Mouse (Mus musculus) spleen, postnatal 14 days (tissue): ENCODE data around the gene Srsf3.
"Not testable (repeated sequence)": the region's sequence is repeated elsewhere in the genome, so short reads cannot be mapped to it uniquely, and the experiment has no call there.

Experiments used
- DNase-seq, 2 experiments: peaks; one replicate each; pipeline ENCODE4 v3.0.0; 2021 to 2022; ENCODE audit warnings: low spot score in 2 of 2

Srsf3 gene

DNA sequence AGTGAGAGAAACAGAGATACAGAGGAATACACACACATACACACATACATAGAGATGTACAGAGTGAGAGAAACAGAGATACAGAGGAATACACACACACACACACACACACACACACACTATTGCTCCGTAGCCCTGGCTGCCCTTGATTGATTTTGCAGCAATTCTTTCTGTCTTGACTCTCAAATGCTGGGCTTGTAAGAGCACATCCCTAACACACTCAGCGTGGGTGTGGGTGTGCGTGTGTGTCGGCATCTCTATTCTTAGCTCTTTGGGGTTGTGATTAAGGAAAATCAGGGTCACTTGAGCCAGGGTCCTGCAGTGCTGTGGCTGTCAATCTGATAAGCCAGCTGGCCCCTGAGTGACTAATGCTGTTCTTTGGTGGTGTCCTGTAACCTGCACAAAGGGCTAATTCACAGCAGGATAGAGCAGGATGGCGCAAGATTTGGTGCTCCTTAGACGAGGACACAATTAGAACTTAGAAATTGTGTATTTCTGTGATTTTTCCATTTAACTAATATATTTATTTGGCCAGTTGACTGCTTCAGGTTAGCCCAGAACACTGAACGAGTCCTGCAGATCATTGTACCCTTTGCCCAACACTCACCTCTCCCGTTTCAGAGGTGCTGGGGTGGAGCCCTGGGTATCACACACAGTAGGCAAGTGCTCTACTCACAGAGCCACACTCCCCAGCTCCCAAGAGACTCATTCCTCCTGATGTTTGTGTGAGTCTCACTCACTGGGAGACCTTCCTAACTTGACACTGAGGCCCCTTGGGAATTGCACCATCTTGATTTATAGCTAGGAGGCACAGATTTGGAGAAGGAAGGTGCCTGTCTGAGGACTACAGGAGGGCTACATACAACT is 30.9 kb downstream of the Srsf3 start:
- DNase-seq = no peak

DNA sequence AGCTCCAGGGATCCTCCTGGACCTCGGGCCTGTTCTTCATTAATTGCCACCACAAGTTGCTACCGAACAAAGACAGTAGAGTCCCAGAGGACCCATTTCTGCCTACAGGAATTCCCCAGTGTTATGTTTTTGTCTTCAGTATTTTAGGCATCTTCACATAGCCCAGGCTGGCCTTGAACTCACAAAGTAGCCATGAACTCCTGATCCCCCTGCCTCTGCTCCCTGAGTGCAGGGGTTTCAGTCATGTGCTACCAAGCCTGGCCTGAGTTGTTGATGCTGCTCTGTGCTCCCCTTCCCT is 31.5 kb downstream of the Srsf3 start:
- DNase-seq = no peak

DNA sequence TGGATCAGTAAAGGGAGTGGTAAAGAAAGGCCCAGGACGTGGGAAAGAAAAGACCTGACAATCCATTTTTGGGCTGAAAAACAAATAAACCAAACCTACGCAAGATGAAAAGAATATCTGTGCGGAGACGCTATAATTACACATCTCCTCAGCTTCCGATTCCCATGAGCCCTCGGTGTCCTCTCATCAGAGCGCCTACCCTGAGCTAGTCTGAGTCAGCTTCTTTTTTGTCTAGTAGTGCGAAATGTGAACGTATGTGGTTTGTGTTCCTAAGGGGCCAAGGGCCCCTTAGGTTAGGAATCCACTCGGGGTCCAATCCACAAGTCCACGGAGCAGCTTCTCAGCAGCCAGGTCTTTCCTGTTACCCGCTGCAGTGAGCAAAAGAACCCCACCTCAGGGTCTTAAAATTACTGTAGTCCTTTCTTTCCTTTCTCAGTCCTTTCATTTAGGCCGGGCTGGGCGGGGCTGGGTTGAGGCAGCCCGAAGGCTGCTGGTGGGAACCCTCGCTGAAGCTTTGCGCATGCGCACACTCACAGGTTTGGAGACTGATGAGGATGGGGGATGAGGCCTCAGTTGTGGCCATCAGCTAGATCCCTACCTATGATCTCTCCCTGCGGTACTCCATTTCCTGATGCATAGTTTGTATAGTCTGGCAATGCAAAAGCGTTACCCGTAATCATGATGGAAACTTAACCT is 33.0 kb downstream of the Srsf3 start:
- no peak for DNase-seq

- DNase-seq = no peak
Measured at GRCm38 (mm10) chr17:29065971-29066370, 33.5 kb downstream of the Srsf3 start.

DNA sequence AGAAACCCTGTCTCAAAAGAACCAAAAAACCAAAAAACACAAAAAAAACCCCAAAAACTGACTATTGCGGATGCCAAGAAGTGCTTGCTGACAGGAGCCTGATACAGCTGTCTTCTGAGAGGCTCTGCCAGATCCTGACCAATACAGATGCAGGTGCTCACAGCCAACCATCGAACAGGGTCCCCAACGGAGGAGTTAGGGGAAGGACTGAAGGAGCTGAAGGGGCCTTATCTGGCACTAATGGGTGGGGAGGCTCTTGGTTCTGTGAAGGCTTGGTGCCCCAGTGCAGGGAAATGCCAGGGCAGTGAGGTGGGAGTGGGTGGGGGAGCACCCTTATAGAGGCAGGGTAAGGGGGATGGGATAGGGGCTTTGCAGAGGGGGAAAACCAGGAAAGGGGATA is 35.0 kb downstream of the Srsf3 start:
- not testable (repeated sequence) for DNase-seq

DNA sequence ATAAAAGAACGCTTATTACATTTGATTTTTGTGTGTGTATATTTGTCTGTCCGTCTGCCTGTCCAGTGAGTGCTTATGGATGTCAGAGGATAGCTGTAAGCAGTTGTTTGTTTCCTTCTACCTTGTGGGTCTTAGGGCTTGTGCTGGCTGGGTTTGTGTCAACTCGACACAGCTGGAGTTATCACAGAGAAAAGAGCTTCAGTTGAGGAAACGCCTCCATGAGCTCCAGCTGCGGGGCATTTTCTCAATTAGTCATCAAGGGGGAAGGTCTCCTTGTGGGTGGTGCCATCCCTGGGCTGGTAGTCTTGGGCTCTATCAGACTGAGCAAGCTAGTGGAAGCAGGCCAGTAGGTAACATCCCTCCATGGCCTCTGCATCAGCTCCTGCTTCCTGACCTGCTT is 35.4 kb downstream of the Srsf3 start:
- DNase-seq = no peak

DNA sequence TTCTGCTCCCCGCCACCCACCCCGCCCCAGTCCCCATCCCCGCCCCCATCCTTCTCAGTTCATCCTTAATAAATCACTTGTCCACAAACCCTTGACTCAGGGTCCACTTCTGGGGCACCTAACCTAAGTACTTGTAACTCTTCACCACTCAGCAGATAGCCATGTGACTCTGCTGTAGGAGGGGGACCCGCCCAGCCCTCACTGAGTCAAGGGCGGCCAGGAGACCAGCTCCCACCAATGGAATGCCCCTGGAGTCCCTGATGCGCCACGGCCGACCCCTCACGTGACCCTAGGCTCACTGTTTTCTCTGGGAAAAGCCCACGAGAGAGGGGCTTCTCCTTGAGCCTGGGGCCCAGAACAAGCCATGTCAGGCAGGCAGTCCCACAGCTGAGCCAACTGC is 36.6 kb downstream of the Srsf3 start:
- no peak for DNase-seq

DNA sequence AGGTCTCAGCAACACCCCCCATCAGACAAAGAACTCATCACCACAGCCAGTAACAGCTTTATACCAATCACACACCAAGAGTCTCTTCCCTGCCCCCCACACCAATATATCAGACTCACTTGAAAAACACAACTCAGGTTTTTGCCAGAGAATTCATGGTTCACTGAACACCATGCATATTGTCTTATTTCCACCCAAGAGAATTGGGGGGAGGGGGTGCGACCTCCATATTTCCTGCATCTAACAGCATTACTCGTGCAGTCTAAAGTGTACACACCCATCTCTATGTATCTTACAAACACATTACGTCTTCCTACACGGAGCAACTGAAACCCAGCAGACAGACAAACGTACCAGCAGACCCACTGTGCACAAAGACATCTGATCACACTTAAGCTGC is 39.4 kb downstream of the Srsf3 start:
- no peak for DNase-seq

GRCm38 (mm10) chr17:29072701-29073307 is 40.4 kb downstream of the Srsf3 start:
- no peak for DNase-seq

- DNase-seq = no peak
Measured at GRCm38 (mm10) chr17:29073313-29073712, 40.9 kb downstream of the Srsf3 start.

GRCm38 (mm10) chr17:29074085-29074484 is 41.7 kb downstream of the Srsf3 start:
- DNase-seq = no peak

DNA sequence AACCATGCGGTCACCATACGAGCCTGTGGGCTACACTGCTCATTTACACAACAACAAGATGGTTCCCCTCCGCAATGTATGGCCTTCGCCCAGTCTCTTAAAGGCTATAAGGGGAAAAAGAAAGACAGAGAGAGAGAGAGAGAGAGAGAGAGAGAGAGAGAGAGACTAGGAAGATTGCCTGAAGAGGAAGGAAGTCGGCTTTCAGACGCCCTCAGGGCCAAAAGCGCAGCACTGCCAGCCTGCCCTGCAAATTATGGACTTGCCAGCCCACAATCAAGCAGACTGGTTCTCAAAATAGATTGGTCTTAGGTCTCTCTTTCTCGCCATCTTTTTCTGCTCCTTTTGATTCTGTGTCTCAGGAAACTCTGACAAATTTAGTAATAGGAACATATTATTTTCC is 43.8 kb downstream of the Srsf3 start:
- no peak for DNase-seq

GRCm38 (mm10) chr17:29077786-29078509 is 45.5 kb downstream of the Srsf3 start:
- DNase-seq = no peak

DNA sequence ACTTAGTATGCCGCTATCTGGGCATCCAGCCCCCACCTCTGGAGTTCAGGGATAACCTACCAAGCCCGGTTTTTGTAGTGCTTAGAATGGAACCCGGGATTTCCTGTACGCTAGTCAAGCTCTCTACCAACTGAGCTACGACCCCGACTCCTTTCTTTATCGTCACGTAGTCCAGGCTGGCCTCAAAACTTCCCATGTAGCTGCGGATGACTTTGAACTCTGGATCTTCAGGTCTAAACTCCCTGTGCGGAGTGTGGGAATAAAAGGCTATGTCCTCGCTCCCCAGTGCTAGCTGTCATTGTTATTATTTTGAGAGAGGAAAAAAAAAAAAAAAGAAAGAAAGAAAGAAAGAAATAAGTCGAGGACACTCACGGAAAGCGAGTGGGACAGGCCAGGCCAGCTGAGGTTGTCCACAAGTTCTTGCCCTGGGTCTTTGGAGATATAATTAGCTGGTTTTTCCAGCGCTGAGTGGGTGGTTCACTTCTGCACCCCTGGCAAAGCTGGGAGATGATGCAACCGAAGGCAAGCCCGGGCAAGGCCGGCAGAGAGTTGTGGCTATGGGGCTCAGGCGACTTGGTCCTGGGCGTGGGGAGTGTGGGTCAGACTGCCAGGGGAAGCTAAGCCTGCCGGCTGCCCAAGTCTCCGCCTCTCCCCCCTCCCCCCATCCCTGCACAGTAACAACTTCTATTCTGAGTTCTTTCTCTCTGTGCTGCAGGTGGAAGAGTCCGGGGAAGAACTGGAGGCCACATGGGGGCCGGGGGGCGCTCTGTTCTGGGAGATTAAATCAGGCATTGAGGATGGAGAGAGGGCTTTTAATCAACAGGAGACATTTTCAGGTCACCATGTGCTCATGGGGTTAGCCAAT is 46.3 kb downstream of the Srsf3 start:
- DNase-seq = no peak

GRCm38 (mm10) chr17:29080758-29081617 is 48.6 kb downstream of the Srsf3 start:
- DNase-seq = no peak

GRCm38 (mm10) chr17:29081618-29082381 is 49.4 kb downstream of the Srsf3 start:
- no peak for DNase-seq

DNA sequence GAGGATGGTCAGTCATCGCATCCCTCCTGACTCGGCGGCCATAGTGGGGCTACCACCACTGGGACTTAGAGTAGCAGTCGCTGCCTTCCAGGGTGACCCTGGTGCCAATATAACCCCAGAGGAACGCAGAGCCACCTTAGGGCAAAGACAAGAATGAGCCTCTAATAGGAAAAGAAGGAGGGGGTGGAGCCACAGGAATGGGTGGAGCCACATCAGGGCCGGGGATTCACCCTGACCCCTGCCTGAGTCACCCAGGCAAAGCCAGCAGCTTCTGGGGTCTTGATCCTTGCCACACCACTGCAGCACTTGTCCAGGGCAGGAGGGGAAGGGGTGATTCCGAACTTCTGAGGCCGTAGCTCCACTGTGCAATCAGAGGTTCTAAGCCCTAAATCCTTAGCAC is 51.2 kb downstream of the Srsf3 start:
- no peak for DNase-seq

GRCm38 (mm10) chr17:29084656-29085055 is 52.2 kb downstream of the Srsf3 start:
- DNase-seq = peak in 1 of 2 experiments; percentile 4

DNA sequence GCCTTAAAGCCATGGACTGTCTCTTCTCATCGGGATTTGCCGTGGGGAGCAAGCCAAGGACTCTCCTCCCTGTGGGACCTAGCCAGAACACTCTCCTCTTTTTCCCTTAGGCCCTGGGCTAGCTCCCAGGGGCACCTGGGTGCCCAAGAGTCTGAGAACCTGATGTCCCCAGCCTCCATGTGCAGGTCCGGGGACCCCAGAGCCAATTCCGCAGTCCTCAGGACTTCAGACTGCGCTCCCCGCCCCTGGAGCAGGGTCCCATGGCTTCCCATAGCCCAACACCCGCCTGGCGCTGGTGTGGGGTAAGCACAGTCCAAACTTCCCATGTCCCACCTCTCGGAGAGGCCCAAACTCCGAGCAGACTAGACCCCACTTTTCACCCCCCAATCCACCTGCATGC is 52.8 kb downstream of the Srsf3 start:
- peak in 1 of 2 experiments; percentile 3 for DNase-seq

- no peak for DNase-seq
Measured at GRCm38 (mm10) chr17:29086916-29087315, 54.5 kb downstream of the Srsf3 start.
